Mouse (Mus musculus) left cerebral cortex, postnatal 25 days (tissue): ENCODE measurements at regions not wholly inside any gene's neighbourhood (a gene's known extent, or its start where the extent isn't known, plus 50 kb on each side); places are given as distances from the start of the nearest gene placed in this dataset.

Experiments used
- DNase-seq, 2 experiments: peaks; one replicate each; pipeline ENCODE4 v3.0.0; 2022; ENCODE audit warnings: low spot score in 2 of 2, mixed read lengths in 1 of 2
- intact Hi-C: fragments of 180-260 bp; cut with DNase I; formaldehyde crosslinking; loops from one replicate; pipeline ENCODE4 v1.15.1; 2025

GRCm38 (mm10) chr2:178542032-178542431, 111.7 kb downstream of the Cdh26 start:
- peak; percentile 47 to 52 for DNase-seq
- intact Hi-C loops = loop anchor here (5.0 kb wide), 1 partner anchor 1035 kb away; no protein-coding TSS in a partner anchor

- intact Hi-C loops = loop anchor here (5.0 kb wide), 1 partner anchor 1033 kb away; no protein-coding TSS in a partner anchor
- DNase-seq = no peak
These were observed 114.1 kb downstream of the Cdh26 start for GRCm38 (mm10) chr2:178544411-178544810.

GRCm38 (mm10) chr2:178545601-178546352, 115.4 kb downstream of the Cdh26 start:
- intact Hi-C loops = no loop called here
- DNase-seq = no peak

GRCm38 (mm10) chr2:178546353-178546720, 116.0 kb downstream of the Cdh26 start:
- intact Hi-C loops = no loop called here

GRCm38 (mm10) chr2:178546888-178547287, 116.6 kb downstream of the Cdh26 start:
- DNase-seq = no peak

More at GRCm38 (mm10) chr2:178546353-178546720, 116.0 kb downstream of the Cdh26 start:
- DNase-seq = no peak

GRCm38 (mm10) chr2:178548937-178549336, 118.6 kb downstream of the Cdh26 start:
- intact Hi-C loops = no loop called here
- DNase-seq = peak; percentile 25 to 86

More at GRCm38 (mm10) chr2:178546888-178547287, 116.6 kb downstream of the Cdh26 start:
- intact Hi-C loops = no loop called here

- DNase-seq = no peak
- intact Hi-C loops = no loop called here
These were observed 123.4 kb downstream of the Cdh26 start for GRCm38 (mm10) chr2:178553736-178554135.

- no peak for DNase-seq
- intact Hi-C loops = no loop called here
These were observed 125.5 kb downstream of the Cdh26 start for GRCm38 (mm10) chr2:178555692-178556340.

GRCm38 (mm10) chr2:178557934-178558333, 127.6 kb downstream of the Cdh26 start:
- no peak for DNase-seq
- intact Hi-C loops = no loop called here

GRCm38 (mm10) chr2:178563287-178563686, 133.0 kb downstream of the Cdh26 start:
- no peak for DNase-seq
- intact Hi-C loops = no loop called here

- intact Hi-C loops = no loop called here
- peak; percentile 80 to 96 for DNase-seq
These were observed 135.1 kb downstream of the Cdh26 start for GRCm38 (mm10) chr2:178565368-178565818.

- DNase-seq = no peak
- intact Hi-C loops = no loop called here
These were observed 137.2 kb downstream of the Cdh26 start for GRCm38 (mm10) chr2:178567493-178567892.

- intact Hi-C loops = loop anchor here (10.0 kb wide), 1 partner anchor 312 kb away; no protein-coding TSS in a partner anchor
- no peak for DNase-seq
These were observed 142.0 kb downstream of the Cdh26 start for GRCm38 (mm10) chr2:178572301-178572700.

- intact Hi-C loops = loop anchor here (2.0 to 10.0 kb wide), 4 partner anchors 90 to 1300 kb away; no protein-coding TSS in a partner anchor
- peak; percentile 74 to 85 for DNase-seq
These were observed 144.5 kb downstream of the Cdh26 start for GRCm38 (mm10) chr2:178574859-178575258.

GRCm38 (mm10) chr2:178575403-178575802, 145.1 kb downstream of the Cdh26 start:
- intact Hi-C loops = loop anchor here (2.0 to 10.0 kb wide), 4 partner anchors 89 to 1299 kb away; no protein-coding TSS in a partner anchor
- DNase-seq = no peak

- DNase-seq = no peak
- intact Hi-C loops = loop anchor here (5.0 to 10.0 kb wide), 2 partner anchors 176 to 309 kb away; no protein-coding TSS in a partner anchor
These were observed 145.7 kb downstream of the Cdh26 start for GRCm38 (mm10) chr2:178576067-178576466.

- DNase-seq = no peak
- intact Hi-C loops = loop anchor here (5.0 to 10.0 kb wide), 2 partner anchors 173 to 305 kb away; no protein-coding TSS in a partner anchor
These were observed 149.2 kb downstream of the Cdh26 start for GRCm38 (mm10) chr2:178579571-178579970.

GRCm38 (mm10) chr2:178581306-178581705, 151.0 kb downstream of the Cdh26 start:
- DNase-seq = peak; percentile 10 to 11
- intact Hi-C loops = no loop called here

- intact Hi-C loops = no loop called here
- no peak for DNase-seq
These were observed 154.7 kb downstream of the Cdh26 start for GRCm38 (mm10) chr2:178584970-178585566.

- intact Hi-C loops = no loop called here
- no peak for DNase-seq
These were observed 156.9 kb downstream of the Cdh26 start for GRCm38 (mm10) chr2:178587134-178587636.
